Mouse (Mus musculus) G1E (cell line): ENCODE measurements at regions not wholly inside any gene's neighbourhood (a gene's known extent, or its start where the extent isn't known, plus 50 kb on each side); places are given as distances from the start of the nearest gene placed in this dataset.
A peak's percentile ranks its signal among the peaks of the same experiment; 100 is the strongest.

Source experiments
- ATAC-seq: 2 replicates; pipeline ENCODE4 v1.8.0; 2016; ENCODE audit warnings: mild to moderate bottlenecking; ENCODE audit not compliant: insufficient number of reproducible peaks, poor library complexity, low FRiP score, severe bottlenecking; ENCODE audit errors: extremely low read depth
- DNase-seq: peaks from one replicate; pipeline ENCODE4 v3.0.0; 2012; ENCODE audit warnings: low spot score
- H3K27me3 ChIP-seq: 2 replicates; pipeline ENCODE4 v1.6.1; 2012; ENCODE audit warnings: mild to moderate bottlenecking, low read length, inconsistent platforms; ENCODE audit not compliant: insufficient read depth
- H3K36me3 ChIP-seq: replicated peaks from 2 replicates; pipeline ENCODE3; 2012; ENCODE audit warnings: mild to moderate bottlenecking, inconsistent platforms
- H3K4me1 ChIP-seq: 2 replicates; pipeline ENCODE4 v1.6.1; 2012; ENCODE audit warnings: low read depth, low read length, inconsistent platforms, mixed read lengths; ENCODE audit not compliant: insufficient read depth
- H3K4me3 ChIP-seq: 2 replicates; pipeline ENCODE4 v1.5.1; 2012; ENCODE audit warnings: low read depth, mild to moderate bottlenecking, inconsistent platforms, low read length, moderate library complexity, mixed read lengths
- H3K9me3 ChIP-seq: replicated peaks from 2 replicates; pipeline ENCODE4 v1.6.1; 2012; ENCODE audit warnings: inconsistent platforms
- CTCF ChIP-seq: IDR thresholded peaks from 2 replicates; pipeline ENCODE4 v1.5.1; 2012; ENCODE audit warnings: low read depth, low read length, inconsistent platforms, mixed read lengths
- GATA1 ChIP-seq: IDR thresholded peaks from 2 replicates; pipeline ENCODE4 v1.6.1; 2012; ENCODE audit warnings: borderline replicate concordance, low read length, inconsistent platforms, mixed read lengths
- GATA2 ChIP-seq: IDR thresholded peaks from 2 replicates; pipeline ENCODE4 v1.6.1; 2012; ENCODE audit warnings: low read depth, low read length, inconsistent platforms, borderline replicate concordance
- POLR2AphosphoS5 ChIP-seq: IDR thresholded peaks from 2 replicates; pipeline ENCODE4 v1.6.1; 2012; ENCODE audit warnings: low read depth, low read length, inconsistent platforms; ENCODE audit not compliant: insufficient replicate concordance
- TAL1 ChIP-seq: conservative IDR thresholded peaks from 2 replicates; pipeline ENCODE4 v1.6.1; 2012; ENCODE audit warnings: low read depth, low read length, inconsistent platforms, mixed read lengths

GRCm38 (mm10) chr8:8999914-9000313, 309.6 kb upstream of the Arglu1 start:
- Histone ChIP-seq H3K4me3 (no peak overlapping the region), H3K9me3 (no peaks in the 10 kb centered on the region), H3K27me3 (no peaks in the 10 kb centered on the region), H3K36me3 (no peaks in the 10 kb centered on the region), H3K4me1 (no peaks in the 10 kb centered on the region)
- TF ChIP-seq GATA1 = no peak
- no peak for TF ChIP-seq GATA2
- TF ChIP-seq TAL1 = no peak
- TF ChIP-seq POLR2AphosphoS5 = no peak
- TF ChIP-seq CTCF = no peak
- DNase-seq (no peak), ATAC-seq (no peak)

- no peaks in the 10 kb centered on the region for H3K9me3 ChIP-seq
- ATAC-seq = no peak
These were observed 307.3 kb upstream of the Arglu1 start for GRCm38 (mm10) chr8:8997621-8998020.

GRCm38 (mm10) chr8:8994596-8995189, 304.4 kb upstream of the Arglu1 start:
- Histone ChIP-seq H3K9me3 (no peaks in the 10 kb centered on the region), H3K27me3 (no peaks in the 10 kb centered on the region), H3K4me3 (no peak overlapping the region), H3K36me3 (no peaks in the 10 kb centered on the region), H3K4me1 (no peaks in the 10 kb centered on the region)
- DNase-seq (no peak), ATAC-seq (no peak)
- no peak for TF ChIP-seq POLR2AphosphoS5
- TF ChIP-seq GATA2 = no peak
- no peak for TF ChIP-seq CTCF
- no peak for TF ChIP-seq GATA1
- TF ChIP-seq TAL1 = no peak

More at GRCm38 (mm10) chr8:8997621-8998020, 307.3 kb upstream of the Arglu1 start:
- H3K27me3 ChIP-seq = no peaks in the 10 kb centered on the region
- TF ChIP-seq TAL1 (no peak), GATA2 (no peak), GATA1 (no peak), CTCF (no peak), POLR2AphosphoS5 (no peak)
- H3K36me3 ChIP-seq = no peaks in the 10 kb centered on the region
- DNase-seq = no peak
- H3K4me3 ChIP-seq = no peak overlapping the region
- H3K4me1 ChIP-seq = no peaks in the 10 kb centered on the region

GRCm38 (mm10) chr8:8994008-8994407, 303.7 kb upstream of the Arglu1 start:
- H3K36me3 ChIP-seq = no peaks in the 10 kb centered on the region
- no peaks in the 10 kb centered on the region for H3K27me3 ChIP-seq
- no peak overlapping the region for H3K4me3 ChIP-seq
- ATAC-seq (no peak), DNase-seq (no peak)
- TF ChIP-seq GATA1 (no peak), POLR2AphosphoS5 (no peak), CTCF (no peak), TAL1 (no peak), GATA2 (no peak)
- H3K4me1 ChIP-seq = no peaks in the 10 kb centered on the region
- no peaks in the 10 kb centered on the region for H3K9me3 ChIP-seq

- ATAC-seq (no peak), DNase-seq (peak; percentile 6)
- Histone ChIP-seq H3K4me1 (no peaks in the 10 kb centered on the region), H3K4me3 (no peak overlapping the region), H3K27me3 (no peaks in the 10 kb centered on the region), H3K36me3 (no peaks in the 10 kb centered on the region), H3K9me3 (0 out of 2 replicates have a peak, but pooled peaks cover 2% of the 10 kb centered on the region)
- no peak for TF ChIP-seq POLR2AphosphoS5
- no peak for TF ChIP-seq GATA1
- no peak for TF ChIP-seq GATA2
- no peak for TF ChIP-seq CTCF
- no peak for TF ChIP-seq TAL1
These were observed 302.2 kb upstream of the Arglu1 start for GRCm38 (mm10) chr8:8992461-8993032.

GRCm38 (mm10) chr8:8991026-8991425, 300.7 kb upstream of the Arglu1 start:
- no peaks in the 10 kb centered on the region for H3K4me1 ChIP-seq
- no peak overlapping the region for H3K4me3 ChIP-seq
- no peak for ATAC-seq
- no peak for DNase-seq
- H3K9me3 ChIP-seq = 0 out of 2 replicates have a peak, but pooled peaks cover 2% of the 10 kb centered on the region
- no peak for TF ChIP-seq GATA1
- no peak for TF ChIP-seq CTCF
- no peak for TF ChIP-seq TAL1
- TF ChIP-seq GATA2 = no peak
- H3K27me3 ChIP-seq = no peaks in the 10 kb centered on the region
- no peaks in the 10 kb centered on the region for H3K36me3 ChIP-seq
